ENCODE assay signal across 28 mouse cellular contexts in genomic region chr13:51935827-51936226, GRCm38 (mm10).
A peak's percentile ranks its signal among the peaks of the same experiment; 100 is the strongest.
DNase-seq lines count a peak whose midpoint lies in the region; ATAC-seq and TF ChIP-seq lines count a peak whose summit lies in the region.
"Had no signal": no experiment of that assay in that cellular context is flagged by ENCODE, and none has a peak within 500 bp of the region (broad histone marks: within the 10 kb centered on the region; RNA-seq: fewer than 3 reads in every experiment).

No protein-coding gene starts in this region.

- no peak for ATAC-seq in kidney, embryonic 14.5 days (ENCODE audit: low FRiP score, low TSS enrichment)
- ATAC-seq: forebrain, embryonic 14.5 days; midbrain, embryonic 15.5 days had no signal

- no peak for TF ChIP-seq POLR2A in thymus, adult 2 months (IDR thresholded peaks at IDR 0.05; ENCODE audit: control insufficient read depth, extremely low read depth, insufficient read depth, low read length, poor library complexity)

- H3K9me3 ChIP-seq in kidney, embryonic 14.5 days (ENCODE audit: control insufficient read depth, low read length) = no peaks in the 10 kb centered on the region
- H3K9me3 ChIP-seq: hindbrain, embryonic 13.5 days; midbrain, embryonic 10.5 days; midbrain, embryonic 15.5 days had no signal

- peaks cover 28% of the 10 kb centered on the region for H3K4me1 ChIP-seq in thymus, adult 2 months (replicated peaks; ENCODE audit: control insufficient read depth, insufficient read depth, low read length)
- peaks cover 5% of the 10 kb centered on the region; the same call in 1 of the 2 replicates for H3K4me1 ChIP-seq in kidney, embryonic 14.5 days (ENCODE audit: control insufficient read depth, insufficient read depth, low read length)

- no peak overlapping the region for H3K9ac ChIP-seq in kidney, embryonic 14.5 days (ENCODE audit: low read depth, low read length)
- H3K9ac ChIP-seq: hindbrain, embryonic 13.5 days; liver, embryonic 14.5 days; midbrain, embryonic 15.5 days had no signal

- no peak overlapping the region for H3K27ac ChIP-seq in thymus, adult 2 months (ENCODE audit: control insufficient read depth, insufficient read depth, low read length)
- no peak overlapping the region for H3K27ac ChIP-seq in kidney, embryonic 14.5 days (ENCODE audit: low read depth, low read length)
- H3K27ac ChIP-seq: hindbrain, embryonic 13.5 days; kidney, postnatal 0 days; liver, embryonic 14.5 days; midbrain, embryonic 10.5 days; midbrain, embryonic 15.5 days; stomach, postnatal 0 days had no signal

- peak; percentile 34 for DNase-seq in CD4-positive helper T cell, adult 2 months (ENCODE audit: low read depth, low spot score)
- peak; percentile 60 for DNase-seq in induced T-regulatory cell, adult 2 months (ENCODE audit: low read depth)
- DNase-seq in thymus, adult 2 months = peak; percentile 45
- peak; percentile 35 to 64 for DNase-seq in thymus, postnatal 36 days
- DNase-seq in yolk sac, embryonic 10.5 days (ENCODE audit: low spot score) = no peak
- DNase-seq in left cerebral cortex, postnatal 36 days (ENCODE audit: low spot score in 2 of 2) = no peak
- DNase-seq: adrenal gland, adult 8-10 months; cerebellum, adult 2 months; cerebellum, postnatal 36 days; gastrocnemius, postnatal 36 days; heart, adult 18-20 months; heart, postnatal 36 days; kidney, adult 18-20 months; kidney, postnatal 4 days; liver; lung, adult 2 months; lung, postnatal 10 days; right cerebral cortex, adult 18-20 months; right cerebral cortex, postnatal 4 days had no signal

- intact Hi-C loops in left cerebral cortex, postnatal 36 days (cut with DNase I) = no loop called here

- 17% methylated on average over 10 of the region's 10 CpGs for WGBS in thymus, adult 2 months
- WGBS in kidney, embryonic 14.5 days = 87% methylated on average over 10 of the region's 10 CpGs

- H3K36me3 ChIP-seq in thymus, adult 2 months (ENCODE audit: control insufficient read depth, insufficient read depth, low read length) = no peaks in the 10 kb centered on the region
- no peaks in the 10 kb centered on the region for H3K36me3 ChIP-seq in kidney, embryonic 14.5 days (ENCODE audit: control insufficient read depth, insufficient read depth, low read length)
- H3K36me3 ChIP-seq: hindbrain, embryonic 13.5 days; midbrain, embryonic 10.5 days; midbrain, embryonic 15.5 days had no signal

- no peak overlapping the region for H3K4me2 ChIP-seq in kidney, embryonic 14.5 days (replicated peaks; ENCODE audit: low read depth, low read length)
- H3K4me2 ChIP-seq: heart, embryonic 11.5 days; hindbrain, embryonic 13.5 days; midbrain, embryonic 15.5 days had no signal

- H3K4me3 ChIP-seq in thymus, adult 2 months (ENCODE audit: control insufficient read depth, insufficient read depth, low read length) = no peak overlapping the region
- no peak overlapping the region for H3K4me3 ChIP-seq in kidney, embryonic 14.5 days (ENCODE audit: low read length)
- H3K4me3 ChIP-seq: hindbrain, embryonic 13.5 days; midbrain, embryonic 10.5 days; midbrain, embryonic 15.5 days had no signal

- no peak for TF ChIP-seq CTCF in thymus, adult 2 months (IDR thresholded peaks at IDR 0.05; ENCODE audit: borderline replicate concordance, control insufficient read depth, extremely low read depth, insufficient read depth, low read length, poor library complexity)

- no peaks in the 10 kb centered on the region for H3K27me3 ChIP-seq in thymus, adult 2 months (ENCODE audit: control insufficient read depth, insufficient read depth, low read length)
- no peaks in the 10 kb centered on the region for H3K27me3 ChIP-seq in kidney, embryonic 14.5 days (ENCODE audit: control insufficient read depth, insufficient read depth, low read length)
- H3K27me3 ChIP-seq: midbrain, embryonic 15.5 days had no signal

Comparison
In these comparisons a context has a peak if more than half of its experiments do, and no peak if none do; other contexts are left out.
1. DNase-seq: peak in CD4-positive helper T cell, adult 2 months (single experiment), induced T-regulatory cell, adult 2 months (single experiment), thymus, adult 2 months (single experiment) and thymus, postnatal 36 days (2 of 2); none in yolk sac, embryonic 10.5 days (single experiment) and left cerebral cortex, postnatal 36 days (0 of 2).